Mouse (Mus musculus): ENCODE measurements around the gene Cyba.

DNA sequence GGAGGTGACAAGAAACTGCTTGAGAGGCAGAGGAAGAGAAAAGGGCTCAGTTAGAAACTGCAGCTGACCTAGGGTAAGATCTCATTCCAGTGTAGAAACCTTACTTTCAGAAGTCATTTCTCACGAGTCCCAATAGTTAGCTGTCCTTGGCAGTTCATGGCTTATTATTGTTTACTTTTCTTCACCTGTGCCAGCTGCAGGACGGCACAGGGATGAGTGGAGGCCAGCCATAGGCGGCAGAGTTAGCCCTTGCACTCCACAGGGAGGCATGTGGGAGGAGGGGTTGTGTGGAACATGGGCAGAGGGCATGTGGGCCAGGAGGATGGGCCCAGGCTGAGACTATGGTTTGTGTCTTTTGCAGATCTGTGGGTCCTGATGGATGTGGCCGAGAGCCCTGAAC, 49.7 kb downstream of the Cyba start:
- no peak for TF ChIP-seq CTCF (IDR thresholded peaks at IDR 0.05)
- no peak for TF ChIP-seq POLR2A (IDR thresholded peaks at IDR 0.05; ENCODE audit: insufficient read depth, low read depth, low read length)
- no peak for TF ChIP-seq EP300 (IDR thresholded peaks at IDR 0.05; ENCODE audit: insufficient read depth, low read depth, low read length)
